In the genomic region with DNA sequence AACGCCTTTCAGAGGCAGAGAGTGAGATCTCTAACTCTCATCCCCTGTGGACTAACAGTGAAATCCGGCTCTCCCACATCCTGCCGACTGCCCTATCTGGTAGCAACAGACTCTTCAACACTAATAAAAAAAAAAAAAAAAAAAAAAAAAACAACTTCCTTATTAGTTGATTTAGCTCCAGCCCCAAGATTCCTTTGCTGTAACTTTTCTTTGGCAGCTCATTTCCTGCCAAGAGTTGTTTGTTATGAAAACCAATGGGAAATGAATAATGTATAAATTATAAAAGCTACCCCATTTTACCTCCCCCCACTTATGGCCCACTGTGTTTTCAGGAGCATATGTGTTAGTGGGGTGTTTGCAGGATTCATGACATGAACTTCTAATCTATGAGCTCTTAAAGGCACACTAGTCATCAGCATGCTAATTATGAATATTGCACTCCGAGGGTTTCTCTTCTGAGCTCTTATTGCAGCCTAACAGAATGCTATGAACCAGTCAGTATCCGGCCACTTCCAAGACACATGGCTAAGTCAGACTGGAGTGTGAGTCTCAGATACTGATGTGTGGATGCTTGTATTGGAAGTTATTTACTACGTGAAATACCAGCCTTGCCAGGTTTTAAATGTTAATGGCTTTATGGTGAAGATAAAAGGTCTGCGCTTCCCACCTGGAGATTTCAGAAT, we compare ENCODE assay signal across 19 mouse cellular contexts.
DNase-seq lines count a peak whose midpoint lies in the region; ATAC-seq and TF ChIP-seq lines count a peak whose summit lies in the region.
"Had no signal": no experiment of that assay in that cellular context is flagged by ENCODE, and none has a peak within 500 bp of the region (broad histone marks: within the 10 kb centered on the region; RNA-seq: fewer than 3 reads in every experiment).

No protein-coding gene starts in this region.

- no peaks in the 10 kb centered on the region for H3K79me2 ChIP-seq in MEL (ENCODE audit: control insufficient read depth, insufficient read depth, low read length, poor library complexity)

- no peak overlapping the region for H3K9ac ChIP-seq in heart, embryonic 15.5 days
- H3K9ac ChIP-seq in MEL (ENCODE audit: control insufficient read depth, low read depth, low read length, poor library complexity, severe bottlenecking): no peak overlapping the region
- no peak overlapping the region for H3K9ac ChIP-seq in kidney, postnatal 0 days (ENCODE audit: low read depth, low read length)
- H3K9ac ChIP-seq in lung, postnatal 0 days (replicated peaks; ENCODE audit: low read depth): no peak overlapping the region
- H3K9ac ChIP-seq: embryonic facial prominence, embryonic 13.5 days; limb, embryonic 13.5 days; neural tube, embryonic 13.5 days had no signal

- DNase-seq in heart, postnatal 14 days: no peak
- peak; percentile 1 for DNase-seq in MEL (ENCODE audit: low read depth, low spot score)
- peak; percentile 85 for DNase-seq in kidney, postnatal 0 days (ENCODE audit: low spot score)
- DNase-seq in lung, postnatal 0 days (ENCODE audit: low spot score): peak; percentile 72
- DNase-seq in cerebellum, adult 2 months: no peak
- no peak for DNase-seq in left cerebral cortex, adult 11 months (ENCODE audit: low spot score)
- DNase-seq in forebrain, embryonic 10.5 days (ENCODE audit: extremely low spot score, low spot score): no peak
- DNase-seq: adrenal gland, postnatal 14 days; cerebellum, adult 18-20 months; gastrocnemius, postnatal 14 days; heart, postnatal 4 days; right cerebral cortex, postnatal 14 days had no signal

- no peak overlapping the region for H3K27ac ChIP-seq in heart, embryonic 15.5 days
- H3K27ac ChIP-seq in MEL (ENCODE audit: control insufficient read depth, low read depth, low read length): no peak overlapping the region
- H3K27ac ChIP-seq in kidney, postnatal 0 days: no peak overlapping the region
- H3K27ac ChIP-seq in lung, postnatal 0 days (ENCODE audit: low read length): no peak overlapping the region
- H3K27ac ChIP-seq in cerebellum, adult 2 months (ENCODE audit: insufficient read depth, low read length): no peak overlapping the region
- H3K27ac ChIP-seq in forebrain, embryonic 10.5 days: no peak overlapping the region
- H3K27ac ChIP-seq: embryonic facial prominence, embryonic 13.5 days; heart, embryonic 10.5 days; limb, embryonic 13.5 days; neural tube, embryonic 13.5 days had no signal

- TF ChIP-seq CTCF in MEL (IDR thresholded peaks at IDR 0.05 in 2 of 3, conservative IDR thresholded peaks at IDR 0.05 in 1 of 3; ENCODE audit: control insufficient read depth in 1 of 3, insufficient read depth in 1 of 3, low read depth in 2 of 3, low read length in 3 of 3, poor library complexity in 1 of 3, severe bottlenecking in 1 of 3): no peak
- TF ChIP-seq CTCF in kidney, postnatal 0 days (IDR thresholded peaks at IDR 0.05; ENCODE audit: low read depth): no peak
- TF ChIP-seq CTCF in lung, postnatal 0 days (IDR thresholded peaks at IDR 0.05): no peak
- TF ChIP-seq CTCF in cerebellum, adult 2 months (IDR thresholded peaks at IDR 0.05; ENCODE audit: borderline replicate concordance, insufficient read depth, low read depth, low read length): no peak

- 60% methylated on average over 7 of the region's 7 CpGs for WGBS in heart, embryonic 15.5 days
- WGBS in kidney, postnatal 0 days: 35% methylated on average over 7 of the region's 7 CpGs
- 38% methylated on average over 7 of the region's 7 CpGs for WGBS in lung, postnatal 0 days
- WGBS in cerebellum, adult 2 months: 79% methylated on average over 7 of the region's 7 CpGs
- WGBS in forebrain, embryonic 10.5 days: 82% methylated on average over 7 of the region's 7 CpGs

- H3K9me3 ChIP-seq in heart, embryonic 15.5 days (replicated peaks): no peaks in the 10 kb centered on the region
- H3K9me3 ChIP-seq in MEL (replicated peaks; ENCODE audit: insufficient read depth, low read length): no peaks in the 10 kb centered on the region
- H3K9me3 ChIP-seq in kidney, postnatal 0 days (replicated peaks; ENCODE audit: low read length): no peaks in the 10 kb centered on the region
- no peaks in the 10 kb centered on the region for H3K9me3 ChIP-seq in lung, postnatal 0 days (ENCODE audit: low read length)
- no peaks in the 10 kb centered on the region for H3K9me3 ChIP-seq in forebrain, embryonic 10.5 days
- H3K9me3 ChIP-seq: embryonic facial prominence, embryonic 13.5 days; heart, embryonic 10.5 days; limb, embryonic 13.5 days; neural tube, embryonic 13.5 days had no signal

- intact Hi-C loops in heart, postnatal 14 days (cut with DNase I): no loop called here

- H3K4me1 ChIP-seq in heart, embryonic 15.5 days (replicated peaks): no peaks in the 10 kb centered on the region
- H3K4me1 ChIP-seq in MEL (ENCODE audit: control insufficient read depth in 1 of 2, insufficient read depth in 2 of 2, low read length in 2 of 2): no peaks in the 10 kb centered on the region
- no peaks in the 10 kb centered on the region for H3K4me1 ChIP-seq in kidney, postnatal 0 days (replicated peaks; ENCODE audit: insufficient read depth, low read length)
- H3K4me1 ChIP-seq in lung, postnatal 0 days (ENCODE audit: insufficient read depth, low read depth, low read length): no peaks in the 10 kb centered on the region; the same call in 1 of the 2 replicates
- H3K4me1 ChIP-seq in cerebellum, adult 2 months (ENCODE audit: control insufficient read depth, insufficient read depth, low read length): no peaks in the 10 kb centered on the region
- no peaks in the 10 kb centered on the region for H3K4me1 ChIP-seq in forebrain, embryonic 10.5 days
- H3K4me1 ChIP-seq: embryonic facial prominence, embryonic 13.5 days; heart, embryonic 10.5 days; neural tube, embryonic 13.5 days had no signal

- ATAC-seq in heart, embryonic 15.5 days (replicated peaks; ENCODE audit: insufficient number of reproducible peaks, insufficient read depth, low FRiP score, low read depth): 0 out of 2 replicates have a peak, but pooled peaks have one; percentile 35
- ATAC-seq in kidney, postnatal 0 days (replicated peaks; ENCODE audit: low FRiP score, low read depth): no peak
- peak; percentile 68 for ATAC-seq in lung, postnatal 0 days

- H3K4me3 ChIP-seq in heart, embryonic 15.5 days: no peak overlapping the region
- no peak overlapping the region for H3K4me3 ChIP-seq in MEL (ENCODE audit: control insufficient read depth in 1 of 2, insufficient read depth in 1 of 2, low read depth in 2 of 2, low read length in 2 of 2)
- no peak overlapping the region for H3K4me3 ChIP-seq in kidney, postnatal 0 days (replicated peaks; ENCODE audit: low read depth, low read length)
- H3K4me3 ChIP-seq in lung, postnatal 0 days (ENCODE audit: low read depth, low read length): no peak overlapping the region
- H3K4me3 ChIP-seq in cerebellum, adult 2 months (replicated peaks; ENCODE audit: insufficient read depth, low read depth, low read length): no peak overlapping the region
- H3K4me3 ChIP-seq in forebrain, embryonic 10.5 days: no peak overlapping the region
- H3K4me3 ChIP-seq: embryonic facial prominence, embryonic 13.5 days; heart, embryonic 10.5 days; limb, embryonic 13.5 days; neural tube, embryonic 13.5 days had no signal

- H3K4me2 ChIP-seq in heart, embryonic 15.5 days: no peak overlapping the region
- no peak overlapping the region for H3K4me2 ChIP-seq in kidney, postnatal 0 days (ENCODE audit: low read length)
- no peak overlapping the region for H3K4me2 ChIP-seq in lung, postnatal 0 days (replicated peaks; ENCODE audit: low read depth, low read length)
- H3K4me2 ChIP-seq: embryonic facial prominence, embryonic 13.5 days; limb, embryonic 13.5 days; midbrain, embryonic 11.5 days; neural tube, embryonic 13.5 days had no signal

- H3K27me3 ChIP-seq in heart, embryonic 15.5 days: no peaks in the 10 kb centered on the region
- H3K27me3 ChIP-seq in MEL (ENCODE audit: control insufficient read depth in 1 of 2, insufficient read depth in 2 of 2, low read length in 2 of 2): no peaks in the 10 kb centered on the region
- no peaks in the 10 kb centered on the region for H3K27me3 ChIP-seq in kidney, postnatal 0 days (ENCODE audit: insufficient read depth, low read length)
- no peaks in the 10 kb centered on the region for H3K27me3 ChIP-seq in lung, postnatal 0 days (replicated peaks; ENCODE audit: insufficient read depth, low read length)
- no peaks in the 10 kb centered on the region for H3K27me3 ChIP-seq in cerebellum, adult 2 months (ENCODE audit: control insufficient read depth, insufficient read depth, low read length)
- H3K27me3 ChIP-seq in forebrain, embryonic 10.5 days (ENCODE audit: poor library complexity, severe bottlenecking): no peaks in the 10 kb centered on the region
- H3K27me3 ChIP-seq: CH12.LX; embryonic facial prominence, embryonic 13.5 days; limb, embryonic 13.5 days; neural tube, embryonic 13.5 days had no signal

- TF ChIP-seq POLR2A in MEL (IDR thresholded peaks at IDR 0.05; ENCODE audit: control insufficient read depth in 1 of 2, insufficient read depth in 1 of 2, low read depth in 1 of 2, low read length in 2 of 2, poor library complexity in 1 of 2): no peak
- TF ChIP-seq POLR2A in cerebellum, adult 2 months (IDR thresholded peaks at IDR 0.05; ENCODE audit: borderline replicate concordance, insufficient read depth, low read length): no peak

- TF ChIP-seq RAD21 in MEL (IDR thresholded peaks at IDR 0.05; ENCODE audit: low read depth, low read length): no peak

- no peaks in the 10 kb centered on the region for H3K36me3 ChIP-seq in heart, embryonic 15.5 days
- no peaks in the 10 kb centered on the region for H3K36me3 ChIP-seq in MEL (ENCODE audit: control insufficient read depth in 1 of 2, insufficient read depth in 2 of 2, low read length in 2 of 2)
- H3K36me3 ChIP-seq in kidney, postnatal 0 days (ENCODE audit: insufficient read depth, low read length): no peaks in the 10 kb centered on the region
- H3K36me3 ChIP-seq in lung, postnatal 0 days (ENCODE audit: insufficient read depth, low read length): no peaks in the 10 kb centered on the region
- H3K36me3 ChIP-seq in forebrain, embryonic 10.5 days (replicated peaks): no peaks in the 10 kb centered on the region
- H3K36me3 ChIP-seq: embryonic facial prominence, embryonic 13.5 days; heart, embryonic 10.5 days; limb, embryonic 13.5 days; neural tube, embryonic 13.5 days had no signal

- no peak for TF ChIP-seq EP300 in MEL (IDR thresholded peaks at IDR 0.05; ENCODE audit: low read depth in 1 of 2, low read length in 2 of 2)
- TF ChIP-seq EP300 in lung, postnatal 0 days (IDR thresholded peaks at IDR 0.05): peak; percentile 56; the same call in 1 of the 2 replicates

TF ChIP-seq in MEL, 35 proteins besides CTCF, POLR2A, EP300 and RAD21:
- TF ChIP-seq ZNF384 (IDR thresholded peaks at IDR 0.05; ENCODE audit: low read depth, low read length) (peak; percentile 30; the same call in 1 of the 2 replicates), TCF12 (IDR thresholded peaks at IDR 0.05; ENCODE audit: low read depth, low read length) (no peak)
TF ChIP-seq in MEL: peak in this region for 1.

Comparison
In these comparisons a context has a peak if more than half of its experiments do, and no peak if none do; other contexts are left out.
1. DNase-seq: peak in MEL (single experiment), kidney, postnatal 0 days (single experiment) and lung, postnatal 0 days (single experiment); none in heart, postnatal 14 days (0 of 2), cerebellum, adult 2 months (0 of 2), left cerebral cortex, adult 11 months (single experiment) and forebrain, embryonic 10.5 days (single experiment).